Mouse (Mus musculus) mature B cell (primary cell): ENCODE measurements around the gene Fcgr3.
"Not testable (repeated sequence)": the region's sequence is repeated elsewhere in the genome, so short reads cannot be mapped to it uniquely, and the experiment has no call there.

ENCODE experiments used
- in situ Hi-C: fragments of 300-500 bp; cut with MboI; formaldehyde crosslinking; loops from 2 replicates; pipeline ENCODE4 v1.14.3; 2019

The Fcgr3 gene

GRCm38 (mm10) chr1:171064491-171065242, at the start of gene Fcgr3:
Gene Fcgr3, minus strand, starts transcription at chr1:171064935.
- in situ Hi-C loops, result not testable (repeated sequence)

- in situ Hi-C loops, result no loop called here
Observed at GRCm38 (mm10) chr1:171113873-171114299, 49.2 kb upstream of the Fcgr3 start, which contains the start of gene Cfap126. Gene Cfap126, plus strand, starts transcription at chr1:171113918.

GRCm38 (mm10) chr1:171112986-171113385, 48.3 kb upstream of the Fcgr3 start:
- in situ Hi-C loops, result no loop called here

- in situ Hi-C loops, result no loop called here
Observed at GRCm38 (mm10) chr1:171111781-171112575, 47.2 kb upstream of the Fcgr3 start.

- in situ Hi-C loops, result no loop called here
Observed at GRCm38 (mm10) chr1:171111020-171111780, 46.5 kb upstream of the Fcgr3 start.

- in situ Hi-C loops, result no loop called here
Observed at GRCm38 (mm10) chr1:171110659-171111019, 45.9 kb upstream of the Fcgr3 start.

GRCm38 (mm10) chr1:171109620-171110019, 44.9 kb upstream of the Fcgr3 start:
- in situ Hi-C loops, result loop anchor here (10.0 kb wide), 1 partner anchor 215 kb away; no protein-coding TSS in a partner anchor

GRCm38 (mm10) chr1:171105226-171105625, 40.5 kb upstream of the Fcgr3 start:
- in situ Hi-C loops, result loop anchor here (10.0 kb wide), 1 partner anchor 210 kb away; no protein-coding TSS in a partner anchor

GRCm38 (mm10) chr1:171103179-171103840, 38.6 kb upstream of the Fcgr3 start:
- in situ Hi-C loops, result loop anchor here (5.0 to 10.0 kb wide), 2 partner anchors 51 to 209 kb away; no protein-coding TSS in a partner anchor

- in situ Hi-C loops, result loop anchor here (5.0 to 10.0 kb wide), 2 partner anchors 50 to 208 kb away; no protein-coding TSS in a partner anchor
Observed at GRCm38 (mm10) chr1:171102547-171103177, 37.9 kb upstream of the Fcgr3 start.

- in situ Hi-C loops, result loop anchor here (5.0 to 10.0 kb wide), 2 partner anchors 50 to 207 kb away; no protein-coding TSS in a partner anchor
Observed at GRCm38 (mm10) chr1:171101733-171102546, 37.2 kb upstream of the Fcgr3 start.

- in situ Hi-C loops, result loop anchor here (5.0 to 10.0 kb wide), 2 partner anchors 49 to 206 kb away; no protein-coding TSS in a partner anchor
Observed at GRCm38 (mm10) chr1:171101033-171101432, 36.3 kb upstream of the Fcgr3 start.

GRCm38 (mm10) chr1:171097612-171098011, 32.9 kb upstream of the Fcgr3 start:
- in situ Hi-C loops, result no loop called here

GRCm38 (mm10) chr1:171097136-171097535, 32.4 kb upstream of the Fcgr3 start:
- in situ Hi-C loops, result no loop called here

GRCm38 (mm10) chr1:171096110-171096964, 31.6 kb upstream of the Fcgr3 start:
- in situ Hi-C loops, result no loop called here

GRCm38 (mm10) chr1:171094424-171094823, 29.7 kb upstream of the Fcgr3 start:
- in situ Hi-C loops, result no loop called here

- in situ Hi-C loops, result no loop called here
Observed at GRCm38 (mm10) chr1:171090761-171091160, 26.0 kb upstream of the Fcgr3 start.

GRCm38 (mm10) chr1:171089891-171090290, 25.2 kb upstream of the Fcgr3 start:
- in situ Hi-C loops, result no loop called here
